Mouse (Mus musculus) C2C12 (cell line): ENCODE measurements around the gene Tmem86a. TPM values are rescaled to one million over a fixed set of nuclear protein-coding genes. Genes with fewer than 3 reads are reported as not detected.

Source experiments
- H3K27me3 ChIP-seq: one replicate; pipeline ENCODE4 v1.6.1; 2011; ENCODE audit not compliant: control insufficient read depth, insufficient read depth, insufficient read length
- H3K36me3 ChIP-seq: one replicate; pipeline ENCODE4 v1.6.1; 2011; ENCODE audit not compliant: control insufficient read depth, insufficient read depth
- H3K4me3 ChIP-seq: one replicate; pipeline ENCODE4 v1.5.1; 2011; ENCODE audit warnings: mild to moderate bottlenecking, control low read depth; ENCODE audit not compliant: poor library complexity, insufficient read depth, severe bottlenecking
- H3K79me2 ChIP-seq: one replicate; pipeline ENCODE4 v1.6.1; 2011; ENCODE audit not compliant: control insufficient read depth, insufficient read depth
- H3K79me3 ChIP-seq: one replicate; pipeline ENCODE4 v1.6.1; 2011; ENCODE audit warnings: low read depth, control low read depth
- H3ac ChIP-seq: one replicate; pipeline ENCODE3; 2011; ENCODE audit warnings: low read depth; ENCODE audit not compliant: control insufficient read depth, insufficient read length
- CEBPB ChIP-seq: IDR thresholded peaks from one replicate; pipeline ENCODE4 v1.6.1; 2011; ENCODE audit warnings: low read depth, mild to moderate bottlenecking, control low read depth, moderate library complexity
- CTCF ChIP-seq: IDR thresholded peaks from one replicate; pipeline ENCODE4 v1.5.1; 2011; ENCODE audit not compliant: control insufficient read depth, insufficient read depth, insufficient read length
- FOSL1 ChIP-seq: IDR thresholded peaks from one replicate; pipeline ENCODE4 v1.8.0; 2011; ENCODE audit warnings: mild to moderate bottlenecking, low read length; ENCODE audit not compliant: poor library complexity, insufficient read depth, severe bottlenecking
- MAX ChIP-seq: IDR thresholded peaks from one replicate; pipeline ENCODE4 v1.6.1; 2011; ENCODE audit warnings: mild to moderate bottlenecking, control low read depth
- MYOD1 ChIP-seq: IDR thresholded peaks from one replicate; pipeline ENCODE4 v1.6.1; 2011; ENCODE audit warnings: low read depth; ENCODE audit not compliant: control insufficient read depth, insufficient read length
- MYOG ChIP-seq: IDR thresholded peaks from one replicate; pipeline ENCODE4 v1.6.1; 2011; ENCODE audit not compliant: control insufficient read depth, insufficient read length; ENCODE audit errors: extremely low read depth
- USF1 ChIP-seq: IDR thresholded peaks from one replicate; pipeline ENCODE4 v1.6.1; 2011; ENCODE audit warnings: low read depth, mild to moderate bottlenecking, control low read depth, moderate library complexity
- polyA plus RNA-seq: library from polyadenylated mRNA; unstranded; fragments of >200 nt; fragmentation: generic; extraction: Trizol; gene quantifications from one replicate; pipeline ENCODE4 v1.2.1, GENCODE M21; 2012; ENCODE audit warnings: missing spikeins

Gene Tmem86a
- polyA plus RNA-seq, 1 experiment = 6.8 TPM

DNA sequence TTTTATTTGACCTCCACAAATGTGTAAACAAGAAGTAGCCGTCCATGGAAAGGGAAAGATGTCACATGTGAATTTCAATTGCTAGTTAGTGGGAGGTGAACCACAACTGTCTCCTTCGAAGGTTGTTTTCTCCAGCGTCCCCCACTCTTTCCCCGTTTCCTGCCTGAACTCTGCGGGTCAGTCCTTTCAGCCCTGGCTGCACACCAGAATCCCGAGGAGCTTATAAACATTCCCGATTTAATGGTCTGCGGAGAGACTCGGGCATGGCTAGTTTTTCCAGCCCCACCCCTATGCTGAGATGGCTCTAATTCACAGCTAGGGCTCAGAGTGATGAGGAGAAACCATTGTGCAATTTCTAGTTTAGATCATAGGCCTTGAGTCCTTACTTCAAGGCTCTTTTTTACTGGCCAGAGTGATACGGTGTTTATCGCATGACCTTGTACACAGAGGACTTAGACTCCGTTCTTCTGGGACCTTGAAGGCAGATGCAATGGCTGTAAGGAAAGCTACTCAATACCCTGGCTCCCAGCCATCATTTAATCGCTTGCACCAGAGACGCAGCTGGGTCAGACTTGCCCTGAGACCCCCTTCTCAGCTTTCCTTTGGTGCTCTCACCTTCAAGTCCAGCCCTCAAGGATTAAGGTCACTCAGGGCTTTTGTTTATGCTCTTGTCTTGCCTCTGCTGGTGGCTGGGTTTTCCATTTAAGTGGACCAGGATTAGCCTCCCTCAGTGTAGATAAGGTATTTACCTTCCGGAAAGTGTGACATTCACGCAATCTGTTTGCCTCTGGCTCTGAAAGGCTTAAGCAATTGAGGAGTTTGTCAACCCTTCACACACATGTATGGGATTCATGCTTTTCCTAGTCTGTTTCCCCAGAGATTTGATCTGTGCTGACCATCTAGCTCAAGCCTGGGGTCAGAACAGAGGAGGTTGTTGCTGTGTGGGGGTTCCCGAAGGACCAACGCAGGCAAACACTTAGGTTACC is 23.4 kb downstream of the Tmem86a start:
- TF ChIP-seq MYOD1 (no peak), FOSL1 (no peak), CEBPB (no peak), CTCF (no peak), MYOG (no peak), MAX (no peak), USF1 (no peak)
- no peaks in the 10 kb centered on the region for H3K27me3 ChIP-seq
- H3K79me3 ChIP-seq = no peaks in the 10 kb centered on the region
- H3K79me2 ChIP-seq = no peaks in the 10 kb centered on the region
- H3ac ChIP-seq = no peak overlapping the region
- H3K4me3 ChIP-seq = no peak overlapping the region
- no peaks in the 10 kb centered on the region for H3K36me3 ChIP-seq

DNA sequence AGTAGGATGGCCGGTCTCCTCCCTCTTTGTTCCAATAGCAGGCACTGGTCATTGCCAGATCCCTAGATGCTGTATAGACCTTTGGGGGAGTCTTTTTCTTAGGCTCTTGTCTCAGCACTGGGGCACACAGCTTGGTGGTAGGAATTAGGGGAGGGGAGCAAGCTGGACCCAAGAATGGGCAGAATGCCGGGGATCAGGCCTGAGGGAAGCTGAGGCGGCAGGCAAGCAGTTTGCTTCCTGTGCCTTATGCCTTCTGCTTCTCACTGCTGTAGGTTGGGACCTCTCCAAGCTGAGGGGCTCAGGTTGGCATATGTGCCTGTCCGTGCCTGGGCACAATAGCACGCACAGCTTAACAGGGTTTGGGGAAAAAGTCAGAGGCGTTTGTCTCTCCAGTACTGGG is 25.8 kb downstream of the Tmem86a start:
- no peak for TF ChIP-seq MAX
- TF ChIP-seq FOSL1 = no peak
- no peak for TF ChIP-seq USF1
- TF ChIP-seq CTCF = no peak
- TF ChIP-seq CEBPB = no peak
- no peak for TF ChIP-seq MYOG
- no peaks in the 10 kb centered on the region for H3K27me3 ChIP-seq
- H3K4me3 ChIP-seq = no peak overlapping the region
- H3ac ChIP-seq = no peak overlapping the region
- H3K79me3 ChIP-seq = no peaks in the 10 kb centered on the region
- H3K79me2 ChIP-seq = no peaks in the 10 kb centered on the region
- H3K36me3 ChIP-seq = no peaks in the 10 kb centered on the region

DNA sequence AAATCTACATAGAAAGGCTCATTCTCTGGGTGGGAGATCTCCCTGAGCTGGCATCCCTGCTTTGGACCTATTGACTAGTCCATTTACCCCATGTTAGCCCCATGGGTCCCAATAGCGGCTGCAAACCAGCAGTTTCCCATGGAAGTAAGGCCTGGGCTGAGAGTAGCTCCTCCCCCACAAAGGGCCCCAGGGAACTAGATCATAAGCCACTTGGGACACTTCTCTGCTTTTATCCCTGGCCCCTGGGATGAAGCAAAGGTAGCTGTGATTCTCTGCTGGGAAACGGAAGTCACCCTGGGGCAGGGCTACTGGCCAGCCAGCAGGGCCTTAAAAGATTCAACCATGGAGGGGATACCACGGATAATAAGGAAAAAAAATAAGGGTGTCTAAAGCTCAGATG is 26.3 kb downstream of the Tmem86a start:
- Histone ChIP-seq H3K79me3 (no peaks in the 10 kb centered on the region), H3K79me2 (no peaks in the 10 kb centered on the region), H3K36me3 (no peaks in the 10 kb centered on the region), H3K27me3 (no peaks in the 10 kb centered on the region), H3K4me3 (no peak overlapping the region), H3ac (no peak overlapping the region)
- TF ChIP-seq CTCF (no peak), USF1 (no peak), MYOG (no peak), CEBPB (no peak), FOSL1 (no peak), MAX (no peak), MYOD1 (no peak)

DNA sequence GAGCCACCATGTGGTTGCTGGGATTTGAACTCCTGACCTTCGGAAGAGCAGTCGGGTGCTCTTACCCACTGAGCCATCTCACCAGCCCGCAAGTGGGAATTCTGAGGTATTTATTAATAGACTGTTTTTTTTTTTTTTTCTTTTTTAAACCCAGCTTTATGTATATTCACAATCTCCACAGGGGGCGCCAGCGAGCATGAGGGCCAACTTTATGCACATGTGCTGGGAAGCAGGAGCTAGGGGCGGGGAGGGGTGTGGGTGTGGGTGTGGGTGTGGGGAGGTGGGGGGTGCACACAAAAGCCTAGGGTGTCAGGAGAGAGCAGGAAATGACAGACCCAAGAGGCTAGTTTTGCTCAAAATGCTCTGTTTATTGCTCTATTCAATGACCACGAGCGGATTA is 27.1 kb downstream of the Tmem86a start:
- no peak overlapping the region for H3ac ChIP-seq
- H3K4me3 ChIP-seq = no peak overlapping the region
- TF ChIP-seq CEBPB (no peak), MYOG (no peak), USF1 (no peak), MYOD1 (no peak), CTCF (no peak), MAX (no peak)
- H3K79me3 ChIP-seq = no peaks in the 10 kb centered on the region
- H3K79me2 ChIP-seq = no peaks in the 10 kb centered on the region
- no peaks in the 10 kb centered on the region for H3K27me3 ChIP-seq
- H3K36me3 ChIP-seq = no peaks in the 10 kb centered on the region

DNA sequence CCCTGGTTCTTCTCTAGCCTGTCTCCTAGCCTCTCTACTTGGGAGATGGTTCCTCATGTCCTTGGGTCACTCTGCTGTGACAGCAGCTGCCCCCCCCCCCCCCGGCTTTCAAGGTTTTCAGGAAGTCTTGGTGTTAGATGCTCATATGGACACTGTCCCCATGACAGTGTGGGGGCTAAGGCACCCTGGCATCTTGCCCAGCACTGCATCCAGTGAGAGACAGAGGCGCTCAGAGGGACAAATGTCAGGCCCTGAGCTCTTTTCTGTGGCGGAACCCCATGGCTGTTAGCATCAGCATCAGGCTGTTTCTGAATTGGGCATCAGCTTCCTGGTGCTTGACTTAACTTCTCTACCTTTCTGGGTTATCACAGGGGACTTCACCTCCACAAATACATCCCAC is 30.5 kb downstream of the Tmem86a start:
- Histone ChIP-seq H3K36me3 (no peaks in the 10 kb centered on the region), H3K79me2 (no peaks in the 10 kb centered on the region), H3ac (no peak overlapping the region), H3K79me3 (no peaks in the 10 kb centered on the region), H3K4me3 (no peak overlapping the region), H3K27me3 (no peaks in the 10 kb centered on the region)
- no peak for TF ChIP-seq MYOG
- no peak for TF ChIP-seq CTCF
- TF ChIP-seq FOSL1 = no peak
- TF ChIP-seq USF1 = no peak
- no peak for TF ChIP-seq MYOD1
- no peak for TF ChIP-seq MAX
- no peak for TF ChIP-seq CEBPB

DNA sequence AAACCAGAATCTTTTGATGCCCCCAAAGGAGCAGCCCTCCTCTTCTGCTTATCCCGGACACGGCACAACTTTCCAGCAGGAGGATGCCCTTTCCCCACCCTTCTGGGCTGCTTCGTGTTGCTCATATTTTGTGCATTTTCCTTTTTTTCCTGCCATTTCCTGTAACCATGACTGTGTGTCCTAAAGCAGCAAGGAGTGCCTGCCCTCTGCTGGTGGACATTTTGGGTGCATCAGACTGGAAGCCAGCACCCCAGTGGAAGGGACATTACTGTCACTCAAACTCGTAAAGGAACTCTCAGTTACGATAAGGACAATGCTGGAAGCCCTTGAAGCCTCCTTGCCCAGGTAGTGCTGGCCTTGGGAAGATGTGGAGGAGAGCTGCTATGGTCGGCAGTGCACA is 30.9 kb downstream of the Tmem86a start:
- H3K36me3 ChIP-seq = no peaks in the 10 kb centered on the region
- H3K4me3 ChIP-seq = no peak overlapping the region
- TF ChIP-seq MYOG (no peak), FOSL1 (no peak), MAX (no peak), CTCF (peak; percentile 73)
- no peaks in the 10 kb centered on the region for H3K79me2 ChIP-seq
- no peaks in the 10 kb centered on the region for H3K27me3 ChIP-seq
- H3K79me3 ChIP-seq = no peaks in the 10 kb centered on the region
- peak overlapping the region; percentile 7 for H3ac ChIP-seq
